Mouse (Mus musculus) liver, postnatal 0 days (tissue): ENCODE data around the gene Siah3.

Experiments used
- CTCF ChIP-seq: sonication (generic); IDR thresholded peaks from 2 replicates; pipeline ENCODE4 v1.5.1; 2016; ENCODE audit warnings: antibody characterized with exemption, low read depth
- EP300 ChIP-seq: IDR thresholded peaks from 2 replicates; pipeline ENCODE4 v1.6.1; 2016; ENCODE audit warnings: antibody characterized with exemption, low read depth, mild to moderate bottlenecking

GRCm38 (mm10) chr14:75418721-75419120 lies 37.1 kb upstream of the Siah3 start:
- no peak for TF ChIP-seq EP300
- TF ChIP-seq CTCF = no peak
